Mouse (Mus musculus) midbrain, postnatal 0 days (tissue): ENCODE results near the gene Dpp6. TPM values are rescaled to one million over a fixed set of nuclear protein-coding genes. Genes with fewer than 3 reads are reported as not detected.
A peak's percentile ranks its signal among the peaks of the same experiment; 100 is the strongest.

ENCODE experiments used
- ATAC-seq: fragments of 200-750 bp; cut with Nextera tagmentation; 2 replicates; pipeline ENCODE4 v1.8.0; 2017; ENCODE audit warnings: moderate number of reproducible peaks, mild to moderate bottlenecking, moderate TSS enrichment, moderate library complexity; ENCODE audit not compliant: low FRiP score
- DNase-seq: peaks from one replicate; pipeline ENCODE4 v3.0.0-alpha.2; 2015; ENCODE audit warnings: low spot score
- H3K27ac ChIP-seq: fragments of 300-500 bp; sonication (generic); 2 replicates; pipeline ENCODE4 v1.5.1; 2014; ENCODE audit warnings: low read depth, mild to moderate bottlenecking, low read length, mixed read lengths
- H3K27me3 ChIP-seq: fragments of 300-500 bp; sonication (generic); 2 replicates; pipeline ENCODE4 v1.6.1; 2014; ENCODE audit warnings: low read length, control low read depth, mixed read lengths; ENCODE audit not compliant: insufficient read depth
- H3K36me3 ChIP-seq: fragments of 300-500 bp; sonication (generic); 2 replicates; pipeline ENCODE4 v1.6.1; 2014; ENCODE audit warnings: low read length, control low read depth, mixed read lengths; ENCODE audit not compliant: insufficient read depth
- H3K4me1 ChIP-seq: fragments of 300-500 bp; sonication (generic); 2 replicates; pipeline ENCODE4 v1.6.1; 2014; ENCODE audit warnings: mild to moderate bottlenecking, control low read depth, antibody characterized with exemption, low read length, mixed read lengths; ENCODE audit not compliant: insufficient read depth
- H3K4me2 ChIP-seq: fragments of 300-500 bp; sonication (generic); 2 replicates; pipeline ENCODE4 v1.6.1; 2014; ENCODE audit warnings: low read depth, mild to moderate bottlenecking, low read length, mixed read lengths; ENCODE audit not compliant: poor library complexity, severe bottlenecking
- H3K4me3 ChIP-seq: fragments of 300-500 bp; sonication (generic); 2 replicates; pipeline ENCODE4 v1.5.1; 2014; ENCODE audit warnings: low read depth, mild to moderate bottlenecking, low read length, moderate library complexity
- H3K9ac ChIP-seq: fragments of 300-500 bp; sonication (generic); replicated peaks from 2 replicates; pipeline ENCODE4 v1.6.1; 2014; ENCODE audit warnings: mild to moderate bottlenecking, low read length, moderate library complexity, mixed read lengths; ENCODE audit not compliant: poor library complexity, severe bottlenecking
- H3K9me3 ChIP-seq: fragments of 300-500 bp; sonication (generic); 2 replicates; pipeline ENCODE4 v1.6.1; 2016; ENCODE audit warnings: low read length, control low read depth
- CTCF ChIP-seq: IDR thresholded peaks from 2 replicates; pipeline ENCODE4 v1.5.1; 2016; ENCODE audit warnings: antibody characterized with exemption, mild to moderate bottlenecking
- WGBS: fragments of 180-500 bp; shearing (Covaris S2); extraction: QIAGEN DNeasy Blood & Tissue Kit; methylation state at CpG from one replicate; pipeline ENCODE4 v1.1.7; 2014; 5-methylcytosine and 5-hydroxymethylcytosine counted together
- polyA plus RNA-seq: library from polyadenylated mRNA; unstranded; fragments of >200 nt; fragmentation: Nextera tagmentation; extraction: Ambion mirVana; gene quantifications from 2 replicates; pipeline ENCODE4 v1.2.1, GENCODE M21; 2015
- total RNA-seq: library from RNA; depleted of rRNA; stranded (reverse); fragments of >200 nt; gene quantifications from 2 replicates; pipeline ENCODE4 v1.2.3, GENCODE M21; 2014

Gene Dpp6
- total and polyA plus RNA-seq, 2 experiments from 2014 or later: 88.6 to 169 TPM

GRCm38 (mm10) chr5:27009157-27009556 is 192.2 kb downstream of the Dpp6 start:
- H3K9me3 ChIP-seq: no peaks in the 10 kb centered on the region
- no peak overlapping the region for H3K4me2 ChIP-seq
- H3K4me1 ChIP-seq: no peaks in the 10 kb centered on the region
- H3K27me3 ChIP-seq: no peaks in the 10 kb centered on the region
- TF ChIP-seq CTCF: no peak
- H3K4me3 ChIP-seq: no peak overlapping the region
- no peak overlapping the region for H3K27ac ChIP-seq
- ATAC-seq (no peak), DNase-seq (no peak)
- no peaks in the 10 kb centered on the region for H3K36me3 ChIP-seq
- no peak overlapping the region for H3K9ac ChIP-seq

GRCm38 (mm10) chr5:27010582-27010981 is 193.6 kb downstream of the Dpp6 start:
- H3K27me3 ChIP-seq: no peaks in the 10 kb centered on the region
- no peak overlapping the region for H3K9ac ChIP-seq
- no peak for ATAC-seq
- H3K4me2 ChIP-seq: no peak overlapping the region
- DNase-seq: no peak
- no peak for TF ChIP-seq CTCF
- WGBS: 82% methylated on average over 5 of the region's 5 CpGs
- no peaks in the 10 kb centered on the region for H3K4me1 ChIP-seq
- no peak overlapping the region for H3K4me3 ChIP-seq
- no peaks in the 10 kb centered on the region for H3K36me3 ChIP-seq
- H3K27ac ChIP-seq: no peak overlapping the region
- no peaks in the 10 kb centered on the region for H3K9me3 ChIP-seq

DNA sequence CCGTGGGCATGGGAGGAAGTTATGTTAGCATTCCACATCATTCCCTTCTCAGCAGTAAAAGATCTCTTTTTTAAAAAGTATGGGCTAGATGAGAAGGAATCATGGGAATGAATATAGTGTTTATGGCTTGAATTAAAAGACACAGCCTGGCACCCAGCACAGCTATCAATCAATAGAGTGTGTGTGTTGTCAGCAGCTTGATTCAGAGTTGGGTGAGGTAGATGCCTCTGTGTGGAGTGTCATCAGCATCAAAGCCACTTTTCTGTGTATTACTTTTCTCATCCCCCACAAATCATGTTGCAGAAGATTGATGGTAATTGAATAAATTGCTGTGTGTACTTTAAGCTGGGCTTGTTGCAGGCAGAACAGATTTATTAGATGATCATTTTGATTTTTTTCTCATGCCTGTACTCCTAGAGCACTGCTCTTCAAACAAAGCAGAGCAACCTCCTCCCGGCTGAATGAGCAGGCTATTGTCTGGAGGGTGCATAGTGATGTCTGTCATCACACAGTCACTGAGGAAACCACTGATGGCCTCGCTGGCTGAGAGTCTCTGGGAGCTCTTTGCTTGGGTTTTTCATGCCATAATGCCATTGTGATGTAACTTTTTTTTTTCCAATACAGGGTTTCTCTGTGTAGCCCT is 201.4 kb downstream of the Dpp6 start:
- Histone ChIP-seq H3K9ac (no peak overlapping the region), H3K4me3 (no peak overlapping the region), H3K27ac (no peak overlapping the region), H3K36me3 (no peaks in the 10 kb centered on the region), H3K4me1 (no peaks in the 10 kb centered on the region), H3K9me3 (no peaks in the 10 kb centered on the region), H3K4me2 (no peak overlapping the region), H3K27me3 (no peaks in the 10 kb centered on the region)
- ATAC-seq (no peak), DNase-seq (no peak)
- no peak for TF ChIP-seq CTCF
- WGBS: 35% methylated on average over 3 of the region's 3 CpGs

- DNase-seq (no peak), ATAC-seq (no peak)
- Histone ChIP-seq H3K4me2 (no peak overlapping the region), H3K27me3 (no peaks in the 10 kb centered on the region), H3K9ac (no peak overlapping the region), H3K9me3 (no peaks in the 10 kb centered on the region), H3K27ac (no peak overlapping the region), H3K4me1 (no peaks in the 10 kb centered on the region), H3K36me3 (no peaks in the 10 kb centered on the region), H3K4me3 (no peak overlapping the region)
- TF ChIP-seq CTCF: no peak
- WGBS: 49% methylated on average over 1 of the region's 1 CpGs
Measured at GRCm38 (mm10) chr5:27028611-27029010, 211.6 kb downstream of the Dpp6 start.

GRCm38 (mm10) chr5:27029784-27030183 is 212.8 kb downstream of the Dpp6 start:
- Histone ChIP-seq H3K27me3 (no peaks in the 10 kb centered on the region), H3K9me3 (no peaks in the 10 kb centered on the region), H3K4me2 (no peak overlapping the region), H3K27ac (no peak overlapping the region), H3K4me3 (no peak overlapping the region), H3K9ac (no peak overlapping the region), H3K36me3 (no peaks in the 10 kb centered on the region), H3K4me1 (no peaks in the 10 kb centered on the region)
- 19% methylated on average over 5 of the region's 5 CpGs for WGBS
- DNase-seq (peak; percentile 46), ATAC-seq (no peak)
- peak; percentile 62 for TF ChIP-seq CTCF

DNA sequence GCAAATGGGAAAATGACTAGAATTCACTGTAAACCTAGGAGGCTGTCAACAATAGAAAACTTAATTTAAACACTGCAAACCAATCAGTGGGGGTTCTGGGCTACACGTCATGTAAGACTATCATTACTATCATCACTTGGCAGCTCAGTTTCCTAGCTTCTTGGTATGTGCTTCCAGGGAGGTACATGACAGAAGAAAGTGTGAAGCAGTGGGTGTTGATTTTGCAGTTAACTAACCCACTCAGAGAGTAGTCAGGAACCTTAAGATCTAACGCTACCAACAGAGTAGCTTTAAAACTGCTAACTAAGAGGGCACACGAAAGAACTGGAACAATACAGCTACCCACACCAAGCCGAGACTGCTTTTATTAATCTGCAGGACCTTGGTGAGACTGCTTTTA is 217.9 kb downstream of the Dpp6 start:
- no peaks in the 10 kb centered on the region for H3K36me3 ChIP-seq
- 59% methylated on average over 4 of the region's 4 CpGs for WGBS
- no peak for DNase-seq
- H3K4me3 ChIP-seq: no peak overlapping the region
- H3K9me3 ChIP-seq: no peaks in the 10 kb centered on the region
- no peaks in the 10 kb centered on the region for H3K27me3 ChIP-seq
- TF ChIP-seq CTCF: no peak
- no peak overlapping the region for H3K9ac ChIP-seq
- H3K4me2 ChIP-seq: no peak overlapping the region
- no peak for ATAC-seq
- no peaks in the 10 kb centered on the region for H3K4me1 ChIP-seq
- no peak overlapping the region for H3K27ac ChIP-seq
